Mouse (Mus musculus) cerebellum, adult 9-11 months (tissue): ENCODE measurements around the gene Flnc.

Experiments
- DNase-seq: peaks from one replicate; pipeline ENCODE4 v3.0.0; 2022

Gene Flnc

GRCm38 (mm10) chr6:29432676-29433037 lies 399 bp upstream of the Flnc start:
- no peak for DNase-seq

- DNase-seq = no peak
Observed at GRCm38 (mm10) chr6:29433804-29434795, 1.0 kb downstream of the Flnc start.

GRCm38 (mm10) chr6:29434911-29435691 lies 2.0 kb downstream of the Flnc start:
- no peak for DNase-seq

- DNase-seq = no peak
Observed at GRCm38 (mm10) chr6:29435940-29436451, 2.9 kb downstream of the Flnc start.

GRCm38 (mm10) chr6:29436461-29436934 lies 3.4 kb downstream of the Flnc start:
- no peak for DNase-seq

GRCm38 (mm10) chr6:29439251-29439650 lies 6.2 kb downstream of the Flnc start:
- DNase-seq = no peak

- no peak for DNase-seq
Observed at GRCm38 (mm10) chr6:29439789-29440188, 6.7 kb downstream of the Flnc start.

GRCm38 (mm10) chr6:29444773-29445172 lies 11.7 kb downstream of the Flnc start:
- DNase-seq = no peak

GRCm38 (mm10) chr6:29445354-29445753 lies 12.3 kb downstream of the Flnc start:
- DNase-seq = no peak

GRCm38 (mm10) chr6:29449858-29450257 lies 16.8 kb downstream of the Flnc start:
- no peak for DNase-seq

GRCm38 (mm10) chr6:29450667-29451066 lies 17.6 kb downstream of the Flnc start:
- no peak for DNase-seq

GRCm38 (mm10) chr6:29461502-29461901 lies 28.4 kb downstream of the Flnc start:
- no peak for DNase-seq

- DNase-seq = no peak
Observed at GRCm38 (mm10) chr6:29463388-29463787, 30.3 kb downstream of the Flnc start.

- DNase-seq = peak; percentile 94
Observed at GRCm38 (mm10) chr6:29467583-29468354, 34.7 kb downstream of the Flnc start, which contains the start of gene Atp6v1f. Atp6v1f (plus strand) TSS chr6:29467718.

- DNase-seq = no peak
Observed at GRCm38 (mm10) chr6:29468851-29469250, 35.8 kb downstream of the Flnc start.

- no peak for DNase-seq
Observed at GRCm38 (mm10) chr6:29471137-29471536, 38.1 kb downstream of the Flnc start, which contains the start of gene Atp6v1fnb. Atp6v1fnb (plus strand) TSS chr6:29471437.

GRCm38 (mm10) chr6:29473941-29474691 lies 41.1 kb downstream of the Flnc start:
- peak; percentile 57 for DNase-seq

- DNase-seq = no peak
Observed at GRCm38 (mm10) chr6:29474736-29475135, 41.7 kb downstream of the Flnc start.

- DNase-seq = no peak
Observed at GRCm38 (mm10) chr6:29482691-29483090, 49.6 kb downstream of the Flnc start.

- DNase-seq = no peak
Observed at GRCm38 (mm10) chr6:29484716-29485559, 51.9 kb downstream of the Flnc start.

- DNase-seq = no peak
Observed at GRCm38 (mm10) chr6:29485951-29486350, 52.9 kb downstream of the Flnc start.
